Mouse (Mus musculus) G1E (cell line): ENCODE data around the gene Glp2r.

ENCODE experiments used
- CTCF ChIP-seq: IDR thresholded peaks from 2 replicates; pipeline ENCODE4 v1.5.1; 2012; ENCODE audit warnings: low read depth, low read length, inconsistent platforms, mixed read lengths
- GATA1 ChIP-seq: IDR thresholded peaks from 2 replicates; pipeline ENCODE4 v1.6.1; 2012; ENCODE audit warnings: borderline replicate concordance, low read length, inconsistent platforms, mixed read lengths
- GATA2 ChIP-seq: IDR thresholded peaks from 2 replicates; pipeline ENCODE4 v1.6.1; 2012; ENCODE audit warnings: low read depth, low read length, inconsistent platforms, borderline replicate concordance
- POLR2AphosphoS5 ChIP-seq: IDR thresholded peaks from 2 replicates; pipeline ENCODE4 v1.6.1; 2012; ENCODE audit warnings: low read depth, low read length, inconsistent platforms; ENCODE audit not compliant: insufficient replicate concordance
- TAL1 ChIP-seq: conservative IDR thresholded peaks from 2 replicates; pipeline ENCODE4 v1.6.1; 2012; ENCODE audit warnings: low read depth, low read length, inconsistent platforms, mixed read lengths

GRCm38 (mm10) chr11:67771053-67771452 is at the start of gene Glp2r:
- TF ChIP-seq GATA2 (no peak), CTCF (no peak), GATA1 (no peak), TAL1 (no peak), POLR2AphosphoS5 (no peak)
